Mouse (Mus musculus): ENCODE results near the gene Pbdc1. TPM values are rescaled to one million over a fixed set of nuclear protein-coding genes. Genes with fewer than 3 reads are reported as not detected.

Gene Pbdc1
- 62.1 to 65.1 TPM (median 64.6 TPM) in 4 replicates for total RNA-seq (2023)

DNA sequence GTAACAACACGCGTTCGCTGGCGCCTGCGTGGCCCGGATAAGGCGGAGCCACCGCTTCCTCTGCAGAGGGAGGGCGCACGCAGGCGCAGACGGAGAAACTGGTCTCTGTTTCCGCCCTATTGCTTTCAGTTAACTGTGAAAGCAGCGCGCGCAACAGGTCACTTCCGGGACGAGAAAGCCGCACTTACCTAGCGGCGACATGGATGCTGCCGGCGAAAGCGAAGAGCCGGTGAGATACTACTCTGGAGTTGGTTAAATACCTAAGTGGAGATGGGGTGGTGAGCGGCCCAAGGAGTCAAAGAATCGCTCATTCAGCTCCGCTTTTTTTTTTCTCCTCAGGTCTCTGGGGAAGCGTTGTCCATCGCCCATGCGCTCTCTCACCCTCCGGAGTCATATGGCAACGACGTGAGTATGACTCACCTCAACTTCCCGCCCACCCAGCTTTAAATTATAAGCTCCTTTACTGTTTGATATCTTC, at the start of gene Pbdc1:
TSS of gene Pbdc1 (plus strand) at position 142 of the 478 bp plus-strand sequence.

GRCm38 (mm10) chrX:105120275-105121226, 41.0 kb downstream of the Pbdc1 start, which contains the start of gene Magee1:
TSS of gene Magee1 (plus strand) at chrX:105120378.

Other genes with a start within 250 kb of the Pbdc1 start
- gene Magee2, start 222.5 kb upstream of the Pbdc1 start, total RNA-seq (2023), result 0.26 TPM in 1 of 4 replicates, not detected in the others
- 1.2 to 1.8 TPM (median 1.7 TPM) in 4 replicates for gene Magee1, start 40.6 kb downstream of the Pbdc1 start, total RNA-seq (2023)

Measured in B cell, adult 62 days (primary cell).